Mouse (Mus musculus): ENCODE results near the gene Efna3. TPM values are rescaled to one million over a fixed set of nuclear protein-coding genes. Genes with fewer than 3 reads are reported as not detected.

Efna3 gene
- total RNA-seq, 2 experiments from 2014 or later = 50.4 to 59.5 TPM

- intact Hi-C loops (cut with DNase I) = no loop called here
- DNase-seq (ENCODE audit: low spot score in 2 of 2) = peak in 1 of 2 experiments; percentile 10
Measured at GRCm38 (mm10) chr3:89295685-89296230, 27.0 kb downstream of the Efna3 start.

GRCm38 (mm10) chr3:89294195-89294594, 28.6 kb downstream of the Efna3 start:
- intact Hi-C loops (cut with DNase I) = no loop called here
- no peak for DNase-seq (ENCODE audit: low spot score in 2 of 2)

GRCm38 (mm10) chr3:89293247-89293918, 29.4 kb downstream of the Efna3 start:
- no peak for DNase-seq (ENCODE audit: low spot score in 2 of 2)
- intact Hi-C loops (cut with DNase I) = no loop called here

- DNase-seq (ENCODE audit: low spot score in 2 of 2) = no peak
- intact Hi-C loops (cut with DNase I) = no loop called here
Measured at GRCm38 (mm10) chr3:89292303-89292702, 30.5 kb downstream of the Efna3 start.

- no peak for DNase-seq (ENCODE audit: low spot score in 2 of 2)
- intact Hi-C loops (cut with DNase I) = no loop called here
Measured at GRCm38 (mm10) chr3:89291874-89292273, 30.9 kb downstream of the Efna3 start.

GRCm38 (mm10) chr3:89288503-89288928, 34.2 kb downstream of the Efna3 start:
- DNase-seq (ENCODE audit: low spot score in 2 of 2) = peak in 1 of 2 experiments; percentile 15
- intact Hi-C loops (cut with DNase I) = no loop called here

GRCm38 (mm10) chr3:89287286-89287685, 35.5 kb downstream of the Efna3 start:
- no peak for DNase-seq (ENCODE audit: low spot score in 2 of 2)
- intact Hi-C loops (cut with DNase I) = no loop called here

GRCm38 (mm10) chr3:89285526-89285925, 37.2 kb downstream of the Efna3 start:
- no peak for DNase-seq (ENCODE audit: low spot score in 2 of 2)
- intact Hi-C loops (cut with DNase I) = no loop called here

GRCm38 (mm10) chr3:89284261-89284660, 38.5 kb downstream of the Efna3 start:
- no peak for DNase-seq (ENCODE audit: low spot score in 2 of 2)
- intact Hi-C loops (cut with DNase I) = no loop called here

GRCm38 (mm10) chr3:89282291-89282643, 40.5 kb downstream of the Efna3 start:
- intact Hi-C loops (cut with DNase I) = loop anchor here (1.0 to 2.0 kb wide), 2 partner anchors 13 to 32 kb away; no protein-coding TSS in a partner anchor
- DNase-seq (ENCODE audit: low spot score in 2 of 2) = no peak

GRCm38 (mm10) chr3:89281579-89282290, 41.0 kb downstream of the Efna3 start:
- DNase-seq (ENCODE audit: low spot score in 2 of 2) = peak; percentile 81
- intact Hi-C loops (cut with DNase I) = loop anchor here (1.0 to 2.0 kb wide), 2 partner anchors 13 to 31 kb away; no protein-coding TSS in a partner anchor

GRCm38 (mm10) chr3:89280606-89281511, 41.9 kb downstream of the Efna3 start, which contains the start of gene Efna1:
TSS of gene Efna1 (minus strand) at chr3:89281142.
- DNase-seq (ENCODE audit: low spot score in 2 of 2) = peak in 1 of 2 experiments; percentile 35
- intact Hi-C loops (cut with DNase I) = no loop called here

GRCm38 (mm10) chr3:89280050-89280605, 42.6 kb downstream of the Efna3 start:
- DNase-seq (ENCODE audit: low spot score in 2 of 2) = no peak
- intact Hi-C loops (cut with DNase I) = no loop called here

GRCm38 (mm10) chr3:89279153-89279890, 43.4 kb downstream of the Efna3 start:
- DNase-seq (ENCODE audit: low spot score in 2 of 2) = peak; percentile 81 to 82
- intact Hi-C loops (cut with DNase I) = no loop called here

GRCm38 (mm10) chr3:89278643-89279042, 44.1 kb downstream of the Efna3 start:
- DNase-seq (ENCODE audit: low spot score in 2 of 2) = no peak
- intact Hi-C loops (cut with DNase I) = no loop called here

- no peak for DNase-seq (ENCODE audit: low spot score in 2 of 2)
- intact Hi-C loops (cut with DNase I) = no loop called here
Measured at GRCm38 (mm10) chr3:89278107-89278506, 44.7 kb downstream of the Efna3 start.

- intact Hi-C loops (cut with DNase I) = no loop called here
- DNase-seq (ENCODE audit: low spot score in 2 of 2) = peak in 1 of 2 experiments; percentile 64
Measured at GRCm38 (mm10) chr3:89277281-89278021, 45.3 kb downstream of the Efna3 start.

GRCm38 (mm10) chr3:89276061-89276460, 46.7 kb downstream of the Efna3 start:
- no peak for DNase-seq (ENCODE audit: low spot score in 2 of 2)
- intact Hi-C loops (cut with DNase I) = no loop called here
